18 mouse cellular contexts compared by ENCODE assay signal in genomic region chr7:83920241-83920640, GRCm38 (mm10).
"Had no signal": no experiment of that assay in that cellular context is flagged by ENCODE, and none has a peak within 500 bp of the region (broad histone marks: within the 10 kb centered on the region; RNA-seq: fewer than 3 reads in every experiment).

No protein-coding gene starts in this region.

- H3K36me3 ChIP-seq: lung, embryonic 15.5 days; midbrain, embryonic 13.5 days; neural tube, embryonic 12.5 days; stomach, embryonic 15.5 days had no signal

- H3K9ac ChIP-seq: liver, postnatal 0 days; lung, embryonic 15.5 days; midbrain, embryonic 13.5 days; neural tube, embryonic 12.5 days; stomach, embryonic 15.5 days had no signal

- H3K4me3 ChIP-seq: lung, embryonic 15.5 days; megakaryocyte, embryonic 14.5 days; midbrain, embryonic 13.5 days; neural tube, embryonic 12.5 days; stomach, embryonic 15.5 days had no signal

- H3K4me1 ChIP-seq: lung, embryonic 15.5 days; midbrain, embryonic 13.5 days; neural tube, embryonic 12.5 days; stomach, embryonic 15.5 days had no signal

- ATAC-seq: liver, postnatal 0 days; lung, postnatal 0 days; midbrain, embryonic 13.5 days; midbrain, embryonic 16.5 days had no signal

- H3K27ac ChIP-seq: lung, embryonic 15.5 days; macrophage; midbrain, embryonic 13.5 days; neural tube, embryonic 12.5 days; stomach, embryonic 15.5 days; stomach, postnatal 0 days had no signal

- H3K9me3 ChIP-seq: lung, embryonic 15.5 days; megakaryocyte, embryonic 14.5 days; midbrain, embryonic 13.5 days; neural tube, embryonic 12.5 days; stomach, embryonic 15.5 days had no signal

- DNase-seq: liver, postnatal 0 days; lung, adult 2 months; lung, postnatal 14 days; lung, postnatal 36 days; right cerebral cortex, postnatal 14 days; thymus, adult 2 months; thymus, postnatal 25 days; thymus, postnatal 4 days had no signal

- H3K4me2 ChIP-seq: lung, embryonic 15.5 days; midbrain, embryonic 11.5 days; midbrain, embryonic 13.5 days; neural tube, embryonic 12.5 days; stomach, embryonic 15.5 days had no signal

- H3K27me3 ChIP-seq: lung, embryonic 15.5 days; midbrain, embryonic 13.5 days; neural tube, embryonic 12.5 days; stomach, embryonic 15.5 days had no signal
